Mouse (Mus musculus) embryo, embryonic 11 days (tissue): ENCODE measurements around the gene Gm20834.
"Not testable (repeated sequence)": the region's sequence is repeated elsewhere in the genome, so short reads cannot be mapped to it uniquely, and the experiment has no call there.

Experiments used
- DNase-seq: peaks from one replicate; pipeline ENCODE4 v3.0.0-alpha.2; 2015

Gene Gm20834

DNA sequence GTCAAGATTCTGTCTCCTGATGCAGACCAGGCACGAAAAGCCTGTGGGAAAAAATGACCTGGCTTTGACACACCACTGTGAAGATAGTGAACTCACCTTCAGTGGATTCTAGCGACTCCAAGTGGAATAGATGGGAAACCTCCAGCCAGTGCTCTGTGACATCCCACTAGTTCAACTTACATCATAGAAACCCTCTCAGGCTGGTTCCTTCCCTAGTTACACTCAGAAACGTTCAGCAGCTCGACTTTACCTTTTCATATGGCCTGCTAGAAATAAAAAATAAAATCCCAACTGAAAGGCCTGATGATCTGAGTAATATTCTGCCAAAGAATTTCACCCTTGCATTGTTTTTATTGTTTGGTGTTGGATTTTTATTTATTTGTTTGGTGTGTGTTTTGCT lies at the start of gene Gm20834:
Gm20834 (minus strand) TSS at position 101 of the 400 bp plus-strand sequence.
- not testable (repeated sequence) for DNase-seq
